Mouse (Mus musculus) kidney, adult 9 months (tissue): ENCODE measurements around the gene Hspa12b.

ENCODE experiments used
- DNase-seq: peaks from one replicate; pipeline ENCODE4 v3.0.0; 2022

The Hspa12b gene

DNA sequence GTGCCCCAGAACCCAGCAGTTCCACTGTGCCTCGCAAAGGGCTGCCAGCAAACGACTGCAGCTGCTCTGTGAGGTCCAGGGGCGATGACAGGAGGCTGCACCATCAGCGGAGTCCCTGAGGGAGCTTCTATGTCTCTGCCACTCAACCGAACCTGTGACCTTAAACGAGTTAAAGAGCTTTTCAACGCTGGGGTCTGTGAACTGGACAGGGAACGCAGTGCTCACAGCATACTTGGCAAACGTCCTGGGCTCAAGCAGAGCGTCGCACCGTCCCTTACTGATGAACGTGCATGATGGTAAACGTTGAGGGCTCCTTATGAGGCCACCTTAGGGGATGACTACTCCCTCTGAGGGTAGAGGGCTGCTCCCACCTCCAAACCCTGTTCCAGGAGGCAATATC is 59.3 kb downstream of the Hspa12b start:
- no peak for DNase-seq

DNA sequence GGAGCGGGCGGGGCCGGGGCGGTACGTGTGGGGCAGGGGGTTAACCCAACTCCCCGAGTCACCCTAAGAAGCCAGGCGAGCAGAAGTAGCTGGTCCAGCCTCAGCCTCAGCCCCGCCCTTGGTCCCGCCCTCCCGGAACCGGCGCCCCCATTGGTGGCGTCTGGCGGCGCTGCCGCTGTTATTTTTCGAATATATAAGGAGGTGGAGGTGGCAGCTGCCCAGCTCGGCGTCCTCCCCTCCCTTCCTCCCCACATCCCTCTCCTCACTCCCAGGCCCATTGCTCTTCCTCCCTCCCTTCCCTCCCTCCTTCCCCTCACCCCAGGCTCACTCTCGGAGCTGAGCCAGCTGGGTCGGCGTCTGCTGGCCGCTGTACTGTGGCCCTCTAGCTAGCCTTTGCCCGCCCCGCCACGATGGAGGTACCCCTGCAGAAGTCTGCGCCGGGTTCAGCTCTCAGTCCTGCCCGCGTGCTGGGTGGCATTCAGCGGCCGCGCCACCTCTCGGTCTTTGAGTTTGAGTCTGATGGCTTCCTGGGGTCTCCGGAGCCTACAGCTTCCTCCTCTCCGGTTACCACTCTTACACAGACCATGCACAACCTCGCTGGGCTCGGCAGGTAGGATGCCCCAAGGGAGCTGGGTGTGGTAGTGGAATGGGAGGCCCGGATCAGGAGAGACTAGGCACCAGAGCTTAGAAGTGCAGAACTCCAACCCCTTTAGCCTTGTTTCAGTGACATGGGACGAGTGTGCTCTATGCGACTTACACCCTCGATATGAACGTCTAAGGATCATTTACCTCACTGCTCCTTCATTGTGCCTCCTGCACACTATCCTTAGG is 59.9 kb downstream of the Hspa12b start, which contains the start of the genes Cdc25b and Spef1:
Gene Cdc25b (plus strand): TSS at position 179 of the 831 bp plus-strand sequence.
Gene Spef1 (minus strand): TSS at position 512 of the 831 bp plus-strand sequence.
- peak; percentile 84 for DNase-seq

DNA sequence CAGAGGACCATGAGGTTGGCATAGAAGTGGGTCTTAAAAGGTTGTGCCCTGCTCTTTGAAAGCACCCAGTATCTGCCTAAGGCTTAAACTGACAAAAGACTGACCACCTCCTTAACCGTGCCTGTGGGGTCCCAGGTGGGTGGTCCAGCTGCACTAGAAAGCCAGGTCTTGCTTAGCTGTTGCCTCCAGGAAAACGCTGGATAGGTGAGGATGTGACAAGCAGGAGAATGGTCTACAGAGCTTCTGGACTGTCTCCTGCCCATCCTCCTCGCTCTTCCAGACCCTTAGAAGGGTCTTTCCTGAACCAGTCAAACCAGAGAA is 60.5 kb downstream of the Hspa12b start:
- no peak for DNase-seq

DNA sequence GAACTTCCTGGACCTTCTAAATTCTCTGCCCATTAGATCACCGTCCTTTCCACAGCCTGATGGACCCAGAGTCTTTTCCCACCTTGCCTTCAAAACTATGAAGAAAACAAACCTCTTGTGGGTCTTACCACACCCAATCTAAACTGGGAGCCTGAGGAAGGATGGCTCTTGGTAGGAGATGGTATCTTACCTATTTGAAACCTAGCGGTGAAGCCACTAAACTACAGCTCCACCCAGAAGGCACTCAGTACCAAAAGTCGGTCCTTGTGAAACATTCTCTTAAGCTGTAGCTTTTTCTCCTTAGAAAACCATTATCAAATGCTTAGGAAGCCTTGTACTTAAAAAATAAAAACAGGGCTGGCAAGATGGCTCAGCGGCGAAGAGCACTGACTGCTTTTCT is 61.2 kb downstream of the Hspa12b start:
- DNase-seq, result no peak

DNA sequence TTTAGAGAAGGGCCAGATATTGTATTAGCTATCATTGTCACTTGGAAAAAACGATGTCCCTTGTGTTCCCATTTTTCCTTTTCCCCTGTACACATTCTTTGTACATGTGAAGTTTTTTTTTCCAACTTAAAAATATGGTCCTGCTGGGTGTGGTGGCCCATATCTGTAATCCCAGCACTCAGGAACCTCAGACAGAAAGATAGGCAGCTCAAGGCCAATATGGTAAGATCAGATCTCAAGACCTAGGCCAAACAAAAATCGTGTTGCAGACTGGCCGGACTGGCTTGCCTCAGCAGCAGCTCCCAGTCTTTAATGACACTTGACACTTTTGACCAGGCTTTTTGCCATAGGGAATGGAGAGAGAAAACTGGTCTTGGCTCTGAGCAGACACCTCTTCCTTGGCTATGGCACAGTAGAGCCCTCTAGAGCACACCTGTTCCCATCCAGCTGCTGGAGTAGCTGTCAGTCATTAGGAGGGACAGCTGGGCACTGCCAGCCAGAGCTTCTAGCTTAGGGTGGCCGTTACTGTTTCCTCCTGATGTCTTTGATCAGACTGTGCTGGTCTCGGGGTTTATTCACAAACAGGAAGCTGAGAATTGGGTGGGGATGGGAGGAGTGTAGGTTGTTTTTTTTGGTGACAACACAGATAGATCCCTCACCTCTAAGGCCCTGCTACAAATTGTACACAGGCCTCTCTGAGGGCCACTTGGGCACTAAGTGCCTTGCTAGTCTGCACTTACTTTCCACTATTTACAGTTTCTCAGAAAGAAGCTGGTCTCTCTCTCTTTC is 62.6 kb downstream of the Hspa12b start:
- no peak for DNase-seq

DNA sequence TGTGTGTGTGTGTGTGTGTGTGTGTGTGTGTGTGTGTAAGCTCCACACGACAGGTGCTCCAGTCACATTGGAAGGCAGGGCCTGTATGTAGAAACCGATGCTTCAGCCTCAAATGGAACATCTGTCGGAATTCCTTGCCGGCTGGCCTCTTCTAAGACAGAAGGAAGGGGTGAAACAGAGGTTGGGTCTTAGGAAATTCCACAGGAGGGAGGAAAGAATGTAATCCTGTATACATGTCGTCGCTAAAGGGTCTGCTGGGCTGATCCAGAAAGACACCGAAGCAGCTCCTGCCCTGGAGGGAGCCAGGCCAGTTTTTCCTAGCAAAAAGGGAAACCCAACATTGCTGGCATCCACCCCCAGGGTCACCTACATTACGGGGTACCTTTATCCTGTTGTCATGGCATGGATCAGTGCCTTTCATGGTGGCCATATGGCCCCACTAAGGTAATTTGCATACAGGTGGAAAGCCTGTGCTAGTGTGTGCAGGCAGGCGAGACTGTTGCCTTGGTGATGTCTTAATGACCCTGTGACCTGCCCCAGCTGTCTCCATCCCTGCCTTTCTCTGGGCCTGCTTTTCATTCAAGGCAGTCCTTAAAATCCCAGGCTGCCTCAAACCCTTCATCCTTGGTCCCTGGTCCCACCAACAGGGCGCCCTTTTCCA is 63.4 kb downstream of the Hspa12b start:
- peak; percentile 66 for DNase-seq

DNA sequence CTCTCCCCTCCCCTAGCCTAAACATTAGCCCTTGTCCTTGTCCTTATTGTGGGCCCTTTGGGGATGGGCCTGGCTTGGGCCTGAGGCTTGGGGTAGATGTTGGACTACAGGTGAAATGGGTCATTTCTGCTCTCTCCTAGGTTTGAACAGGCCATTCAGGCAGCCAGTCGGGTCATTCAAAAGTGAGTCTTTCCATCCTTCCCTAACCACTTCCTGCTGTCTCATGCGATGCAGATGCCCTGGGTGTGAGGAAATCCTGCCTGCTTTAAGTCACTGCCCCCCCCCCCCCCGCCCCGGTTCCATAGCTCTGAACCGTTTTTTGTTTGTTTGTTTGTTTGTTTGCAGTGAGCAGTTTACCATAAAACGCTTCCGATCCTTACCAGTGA is 63.9 kb downstream of the Hspa12b start:
- DNase-seq, result no peak
